Mouse (Mus musculus): ENCODE measurements at regions not wholly inside any gene's neighbourhood (a gene's known extent, or its start where the extent isn't known, plus 50 kb on each side); places are given as distances from the start of the nearest gene placed in this dataset.

DNA sequence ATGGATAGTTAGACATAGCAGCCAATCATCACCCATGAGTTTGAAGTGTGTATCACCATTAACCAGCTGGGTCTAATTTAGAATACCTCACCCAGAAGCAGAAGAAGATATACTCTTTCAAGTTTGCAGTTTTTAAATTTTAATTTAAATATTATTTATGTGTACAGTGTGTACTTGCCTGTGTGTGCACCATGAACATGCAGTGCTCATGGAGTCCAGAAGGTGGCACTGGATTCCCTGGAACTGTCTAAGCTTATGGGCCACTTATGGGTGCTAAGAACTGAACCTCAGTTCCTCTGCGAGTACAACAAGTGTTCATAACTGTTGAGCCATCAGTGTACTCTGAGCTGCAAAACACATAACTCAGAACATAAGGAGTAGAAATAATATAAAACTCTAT lies 675.6 kb downstream of the Adcyap1 start:
- TF ChIP-seq HCFC1 (IDR thresholded peaks at IDR 0.05; ENCODE audit: borderline replicate concordance, insufficient read depth, low read length) (no peak), MAFK (IDR thresholded peaks at IDR 0.05; ENCODE audit: insufficient read depth, low read depth, low read length) (no peak), ZNF384 (IDR thresholded peaks at IDR 0.05; ENCODE audit: low read depth, low read length) (no peak), CHD2 (IDR thresholded peaks at IDR 0.05; ENCODE audit: low read depth, low read length) (no peak)
